Mouse (Mus musculus) heart, adult 18-20 months (tissue): Measurements from ENCODE around the gene Prkce. TPM values are rescaled to one million over a fixed set of nuclear protein-coding genes. Genes with fewer than 3 reads are reported as not detected.

Source experiments
- DNase-seq, 2 experiments: peaks; one replicate each; pipeline ENCODE4 v3.0.0; 2021 to 2022; ENCODE audit warnings: mixed read lengths in 1 of 2
- total RNA-seq, 2 experiments: library from RNA; stranded (reverse); gene quantifications; 2 replicates each; pipeline ENCODE4 v1.2.3; 2021

Prkce gene
- total RNA-seq, 2 experiments from 2014 or later, result 26.1 to 27.0 TPM

GRCm38 (mm10) chr17:86615592-86616291 lies 448.2 kb downstream of the Prkce start:
- no peak for DNase-seq

GRCm38 (mm10) chr17:86617570-86618237 lies 450.1 kb downstream of the Prkce start:
- DNase-seq, result peak; percentile 69 to 82

- peak; percentile 45 to 61 for DNase-seq
Measured at GRCm38 (mm10) chr17:86618431-86618861, 450.9 kb downstream of the Prkce start.

- DNase-seq, result no peak
Measured at GRCm38 (mm10) chr17:86622862-86623261, 455.3 kb downstream of the Prkce start.

- DNase-seq, result no peak
Measured at GRCm38 (mm10) chr17:86626523-86626922, 458.9 kb downstream of the Prkce start.

- peak in 1 of 2 experiments; percentile 47 for DNase-seq
Measured at GRCm38 (mm10) chr17:86633131-86633530, 465.5 kb downstream of the Prkce start.

GRCm38 (mm10) chr17:86637311-86637710 lies 469.7 kb downstream of the Prkce start:
- no peak for DNase-seq

GRCm38 (mm10) chr17:86639279-86639678 lies 471.7 kb downstream of the Prkce start:
- no peak for DNase-seq

- no peak for DNase-seq
Measured at GRCm38 (mm10) chr17:86647226-86647625, 479.6 kb downstream of the Prkce start.

- DNase-seq, result no peak
Measured at GRCm38 (mm10) chr17:86648856-86649435, 481.4 kb downstream of the Prkce start.

- no peak for DNase-seq
Measured at GRCm38 (mm10) chr17:86650241-86650640, 482.7 kb downstream of the Prkce start.

GRCm38 (mm10) chr17:86651091-86651490 lies 483.5 kb downstream of the Prkce start:
- peak in 1 of 2 experiments; percentile 29 for DNase-seq

- DNase-seq, result peak; percentile 31 to 49
Measured at GRCm38 (mm10) chr17:86652751-86653150, 485.2 kb downstream of the Prkce start.

- DNase-seq, result peak; percentile 27 to 49
Measured at GRCm38 (mm10) chr17:86656369-86656768, 488.8 kb downstream of the Prkce start.

GRCm38 (mm10) chr17:86662301-86662700 lies 494.7 kb downstream of the Prkce start:
- no peak for DNase-seq

- DNase-seq, result peak in 1 of 2 experiments; percentile 33
Measured at GRCm38 (mm10) chr17:86663471-86663870, 495.9 kb downstream of the Prkce start.

- no peak for DNase-seq
Measured at GRCm38 (mm10) chr17:86667836-86668600, 500.4 kb downstream of the Prkce start.

- peak; percentile 49 to 59 for DNase-seq
Measured at GRCm38 (mm10) chr17:86669641-86670373, 502.2 kb downstream of the Prkce start.

GRCm38 (mm10) chr17:86670731-86671130 lies 503.1 kb downstream of the Prkce start:
- DNase-seq, result peak; percentile 17 to 27

- DNase-seq, result no peak
Measured at GRCm38 (mm10) chr17:86674971-86675370, 507.4 kb downstream of the Prkce start.

- no peak for DNase-seq
Measured at GRCm38 (mm10) chr17:86676336-86676735, 508.8 kb downstream of the Prkce start.

GRCm38 (mm10) chr17:86676909-86677308 lies 509.3 kb downstream of the Prkce start:
- DNase-seq, result no peak
